Mouse (Mus musculus): ENCODE results near the gene Svs6.
"Not testable (repeated sequence)": the region's sequence is repeated elsewhere in the genome, so short reads cannot be mapped to it uniquely, and the experiment has no call there.

DNA sequence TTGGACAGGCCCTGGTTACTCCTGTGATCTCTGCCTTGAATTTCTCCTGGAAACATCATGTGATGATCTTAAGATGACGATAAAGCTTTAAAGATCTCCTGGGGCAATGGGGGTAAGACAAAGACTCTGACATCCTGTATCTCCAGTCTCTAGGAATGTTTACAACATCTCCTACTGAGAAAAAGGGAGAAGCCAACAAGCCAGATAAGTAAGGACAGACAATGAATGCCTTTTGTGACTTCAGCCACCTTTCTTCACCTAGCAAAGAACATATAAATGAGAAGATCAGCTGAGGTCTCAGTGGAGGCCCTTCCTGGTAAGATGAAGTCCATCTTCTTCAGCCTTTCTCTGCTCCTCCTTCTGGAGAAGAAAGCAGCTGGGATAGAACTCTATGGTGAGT is 27.6 kb upstream of the Svs6 start, which contains the start of gene Svs3a:
- TF ChIP-seq CTCF, POLR2A (IDR thresholded peaks at IDR 0.05; ENCODE audit: extremely low read depth, insufficient read depth, low read length): not testable (repeated sequence)
